8 mouse cellular contexts compared by ENCODE assay signal in the genomic region with DNA sequence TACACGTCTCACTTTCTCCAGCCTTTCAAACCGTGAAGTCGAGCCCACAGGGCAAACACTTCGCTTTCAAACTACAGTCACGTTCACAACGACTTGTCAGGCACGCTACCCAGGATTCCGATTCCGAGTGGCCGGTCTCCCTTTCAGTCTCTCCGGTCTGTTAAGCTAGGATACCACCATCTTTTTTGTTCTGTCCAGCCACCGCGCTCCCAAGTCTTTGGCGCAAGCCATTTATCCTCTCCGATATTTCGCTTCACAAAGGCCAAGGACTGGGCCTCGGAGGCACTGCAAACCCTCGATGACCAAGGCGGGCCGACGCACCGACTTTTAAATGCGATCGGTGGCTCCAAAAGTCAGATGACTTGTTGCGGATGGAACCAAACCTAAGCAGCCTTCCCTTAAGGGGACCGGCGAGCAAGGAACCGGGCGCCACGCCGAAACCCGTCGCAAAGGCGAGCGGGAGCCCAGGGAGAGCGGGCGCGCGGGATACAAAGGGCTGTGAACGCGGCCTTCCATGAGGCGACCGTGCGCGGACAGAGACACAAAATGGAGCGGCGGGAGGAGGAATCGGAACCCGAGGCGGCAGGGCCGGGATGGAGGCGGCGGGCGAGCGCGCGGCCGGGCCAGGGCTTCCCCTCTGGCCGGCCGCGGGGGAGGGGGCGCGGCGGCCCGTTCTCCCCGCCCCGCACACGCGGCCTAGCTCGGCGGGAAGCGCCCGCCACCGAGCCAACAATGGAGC. TPM values are rescaled to one million over a fixed set of nuclear protein-coding genes. Genes with fewer than 3 reads are reported as not detected.
A peak's percentile ranks its signal among the peaks of the same experiment; 100 is the strongest.
DNase-seq lines count a peak whose midpoint lies in the region; ATAC-seq and TF ChIP-seq lines count a peak whose summit lies in the region.

No protein-coding gene starts in this region.

- WGBS in forebrain, embryonic 11.5 days = under 1% methylated on average over 65 of the region's 74 CpGs
- WGBS in neural tube, embryonic 13.5 days = under 1% methylated on average over 68 of the region's 74 CpGs

- H3K4me3 ChIP-seq in ES-Bruce4 (ENCODE audit: low read depth, low read length) = peak overlapping the region; percentile 90
- H3K4me3 ChIP-seq in forebrain, embryonic 11.5 days (ENCODE audit: low read depth, low read length) = peak overlapping the region; percentile 99
- peak overlapping the region; percentile 97 for H3K4me3 ChIP-seq in neural tube, embryonic 13.5 days

- no peaks in the 10 kb centered on the region for H3K9me3 ChIP-seq in ES-Bruce4 (replicated peaks; ENCODE audit: control insufficient read depth, insufficient read depth, low read length, poor library complexity, severe bottlenecking)
- H3K9me3 ChIP-seq in forebrain, embryonic 11.5 days (ENCODE audit: control insufficient read depth, low read length) = no peaks in the 10 kb centered on the region
- H3K9me3 ChIP-seq in neural tube, embryonic 13.5 days = no peaks in the 10 kb centered on the region

- no peaks in the 10 kb centered on the region for H3K27me3 ChIP-seq in ES-Bruce4 (ENCODE audit: control insufficient read depth, insufficient read depth, low read length, poor library complexity, severe bottlenecking)
- H3K27me3 ChIP-seq in forebrain, embryonic 11.5 days (ENCODE audit: control insufficient read depth, insufficient read depth, low read length) = no peaks in the 10 kb centered on the region
- H3K27me3 ChIP-seq in neural tube, embryonic 13.5 days = no peaks in the 10 kb centered on the region

- H3K27ac ChIP-seq in ES-Bruce4 (ENCODE audit: insufficient read depth, low read length) = peak overlapping the region; percentile 47
- peak overlapping the region; percentile 86 for H3K27ac ChIP-seq in forebrain, embryonic 11.5 days (ENCODE audit: low read depth, low read length)
- peak overlapping the region; percentile 97 for H3K27ac ChIP-seq in neural tube, embryonic 13.5 days (replicated peaks)

- H3K36me3 ChIP-seq in ES-Bruce4 (ENCODE audit: control insufficient read depth, insufficient read depth, low read length, poor library complexity, severe bottlenecking) = no peaks in the 10 kb centered on the region
- no peaks in the 10 kb centered on the region for H3K36me3 ChIP-seq in forebrain, embryonic 11.5 days (ENCODE audit: control insufficient read depth, insufficient read depth, low read length)
- H3K36me3 ChIP-seq in neural tube, embryonic 13.5 days = no peaks in the 10 kb centered on the region

- ATAC-seq in forebrain, embryonic 11.5 days (replicated peaks; ENCODE audit: low FRiP score) = peak; percentile 68
- peak; percentile 67 for ATAC-seq in neural tube, embryonic 13.5 days (ENCODE audit: low read depth)

- peak overlapping the region; percentile 60 for H3K4me2 ChIP-seq in forebrain, embryonic 11.5 days (ENCODE audit: low read depth, low read length, severe bottlenecking)
- H3K4me2 ChIP-seq in neural tube, embryonic 13.5 days = peak overlapping the region; percentile 71

- DNase-seq in c-Kit-positive CD71-positive TER-119-negative erythroid progenitor cells, embryonic 14.5 days (ENCODE audit: low read depth) = peak; percentile 25
- DNase-seq in forebrain, embryonic 11.5 days (ENCODE audit: low spot score) = peak; percentile 80
- DNase-seq in heart, postnatal 10 days = peak; percentile 71 to 74
- DNase-seq in kidney, postnatal 4 days = peak; percentile 60 to 78
- DNase-seq in lung, adult 18-20 months = peak; percentile 44 to 47
- DNase-seq in telencephalon, adult 2 months (ENCODE audit: low read depth, low spot score) = peak; percentile 15

- intact Hi-C loops in heart, postnatal 10 days (cut with DNase I) = loop anchor here (2.0 kb wide), 1 partner anchor 15 kb away; no protein-coding TSS in a partner anchor

- peak overlapping the region; percentile 98 for H3K9ac ChIP-seq in ES-Bruce4 (ENCODE audit: low read depth, poor library complexity, severe bottlenecking)
- H3K9ac ChIP-seq in forebrain, embryonic 11.5 days (ENCODE audit: low read length) = peak overlapping the region; percentile 100
- peak overlapping the region; percentile 100 for H3K9ac ChIP-seq in neural tube, embryonic 13.5 days

- no peak for TF ChIP-seq POLR2A in ES-Bruce4 (IDR thresholded peaks at IDR 0.05; ENCODE audit: insufficient read depth, low read length)

- H3K4me1 ChIP-seq in ES-Bruce4 (ENCODE audit: control insufficient read depth, insufficient read depth, low read length) = peaks cover 2% of the 10 kb centered on the region
- H3K4me1 ChIP-seq in forebrain, embryonic 11.5 days (replicated peaks; ENCODE audit: control insufficient read depth, insufficient read depth, low read length) = no peaks in the 10 kb centered on the region
- H3K4me1 ChIP-seq in neural tube, embryonic 13.5 days (replicated peaks) = peaks cover 24% of the 10 kb centered on the region

- TF ChIP-seq CTCF in ES-Bruce4 (IDR thresholded peaks at IDR 0.05; ENCODE audit: low read depth, low read length) = no peak

- no peak for TF ChIP-seq EP300 in ES-Bruce4 (IDR thresholded peaks at IDR 0.05; ENCODE audit: insufficient read depth, low read depth, low read length)

RNA-seq across cellular contexts. Expression of gene Cpsf6, which starts 3.8 kb away (rescaled TPM):
- 205 and 225 TPM in 2 replicates for polyA plus RNA-seq in ES-Bruce4 (2011; ENCODE audit: insufficient read depth, insufficient read length, low read depth, missing spikeins)
- polyA plus RNA-seq in forebrain, embryonic 11.5 days (2014; fragmentation: Nextera tagmentation; extraction: Ambion mirVana) = 275 and 282 TPM in 2 replicates
- 10 to 100 TPM; 55.7 to 61.6 TPM for total RNA-seq in heart, postnatal 10 days (2021)
- 144 and 167 TPM in 2 replicates for polyA plus RNA-seq in neural tube, embryonic 13.5 days (2015; fragmentation: Nextera tagmentation; extraction: Ambion mirVana)

Comparison
In these comparisons a context has a peak if more than half of its experiments do, and no peak if none do; other contexts are left out.
1. Peak in every context shown above with its lines: DNase-seq, ATAC-seq, H3K4me3 ChIP-seq and H3K27ac ChIP-seq.
2. H3K27ac ChIP-seq: peak in every context shown above with its lines; median percentile 97 in neural tube, embryonic 13.5 days; 86 in forebrain, embryonic 11.5 days; 47 in ES-Bruce4.
3. DNase-seq: peak in every context shown above with its lines; median percentile 80 in forebrain, embryonic 11.5 days; 72 in heart, postnatal 10 days; 69 in kidney, postnatal 4 days; 46 in lung, adult 18-20 months; 25 in c-Kit-positive CD71-positive TER-119-negative erythroid progenitor cells, embryonic 14.5 days; 15 in telencephalon, adult 2 months.